Mouse (Mus musculus) right cerebral cortex, postnatal 25 days (tissue): ENCODE data around the gene Sec14l1.

Source experiments
- DNase-seq: peaks from one replicate; pipeline ENCODE4 v3.0.0; 2022

Gene Sec14l1

DNA sequence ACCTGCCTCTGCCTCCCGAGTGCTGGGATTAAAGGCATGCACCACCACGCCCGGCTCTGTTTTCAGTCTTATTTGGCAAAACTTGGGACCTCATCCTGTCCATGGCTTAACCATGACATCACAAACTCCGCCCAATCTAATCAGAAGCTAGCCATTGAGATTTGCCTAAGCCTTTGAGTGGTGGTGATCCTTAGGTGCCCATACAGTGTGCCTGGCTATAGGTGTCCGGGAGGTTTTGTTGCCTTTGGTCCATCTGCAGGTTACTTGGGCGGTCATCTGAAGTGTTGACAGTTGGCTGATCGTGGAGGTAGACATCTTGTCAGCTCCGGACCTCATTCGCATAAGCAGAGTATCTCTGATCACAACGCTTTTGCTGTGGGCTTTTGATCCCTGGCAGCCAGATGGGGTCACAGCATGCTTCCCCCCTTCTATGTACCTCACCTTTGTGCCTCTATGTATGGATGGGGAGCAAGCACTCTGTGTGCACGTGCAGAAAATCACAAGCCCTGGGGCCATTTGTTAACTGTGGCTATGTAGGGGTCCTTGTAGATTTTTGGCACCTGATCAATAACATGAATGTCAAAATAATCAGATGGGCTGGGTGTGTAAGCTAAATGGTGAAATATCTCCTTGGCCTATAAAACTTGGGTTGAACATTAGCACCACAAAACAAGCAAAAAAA is 2.9 kb upstream of the Sec14l1 start:
- no peak for DNase-seq

DNA sequence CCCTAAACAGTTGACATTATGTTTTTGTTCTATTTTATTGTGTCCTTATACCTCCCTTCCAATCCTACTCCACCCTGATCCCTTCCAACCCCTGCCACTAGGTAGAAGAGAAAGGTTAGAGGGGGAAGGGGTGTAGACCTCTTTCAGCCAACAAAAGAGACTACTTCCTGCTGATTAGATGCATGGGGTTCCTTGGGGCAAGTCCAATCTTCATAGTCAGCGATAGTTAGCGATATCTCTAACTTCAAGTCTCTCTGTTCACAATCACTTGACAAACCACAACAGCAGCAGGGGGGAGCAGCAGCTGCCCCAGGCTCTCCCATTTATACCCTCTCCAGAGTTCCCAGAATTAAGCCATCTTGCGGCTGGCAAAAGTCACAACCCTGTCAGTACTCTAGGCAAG is 2.3 kb upstream of the Sec14l1 start:
- DNase-seq, result no peak

DNA sequence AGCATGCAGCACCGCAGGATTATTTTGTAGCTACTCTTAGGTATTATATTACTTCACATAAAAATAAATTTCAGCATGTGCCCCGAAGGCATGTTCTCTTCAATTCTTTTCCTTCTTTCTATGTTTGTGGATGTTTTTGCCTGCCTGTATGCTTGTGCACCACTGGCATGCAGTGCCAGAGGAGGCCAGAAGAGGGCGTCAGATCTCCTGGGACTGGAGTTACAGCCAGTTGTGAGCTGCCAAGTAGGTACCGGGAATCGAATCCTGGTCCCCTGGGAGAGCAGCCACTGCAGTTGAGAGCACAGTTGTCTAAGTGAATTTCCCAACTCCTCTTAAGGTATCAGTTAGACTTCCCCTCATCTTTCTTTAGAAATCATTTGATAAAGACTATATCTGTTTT is 1.6 kb upstream of the Sec14l1 start:
- no peak for DNase-seq

DNA sequence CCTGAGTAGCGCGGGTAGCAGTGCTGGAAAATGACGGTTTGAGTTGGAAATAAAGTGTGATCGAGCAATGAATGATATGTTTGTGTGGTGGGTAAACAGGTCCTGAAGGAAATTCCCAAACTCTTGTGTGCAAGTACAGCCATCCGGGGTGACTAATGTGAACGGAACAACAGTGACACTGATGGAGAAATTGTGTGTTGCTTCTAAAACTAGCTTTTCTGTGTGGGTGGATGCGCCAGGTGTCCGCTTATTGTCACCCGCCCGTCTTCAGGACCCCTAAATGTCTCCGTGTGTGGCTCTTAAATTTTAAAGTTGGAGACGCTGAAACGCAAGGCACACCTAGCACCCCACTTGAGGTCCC is 757 bp upstream of the Sec14l1 start:
- DNase-seq, result no peak

DNA sequence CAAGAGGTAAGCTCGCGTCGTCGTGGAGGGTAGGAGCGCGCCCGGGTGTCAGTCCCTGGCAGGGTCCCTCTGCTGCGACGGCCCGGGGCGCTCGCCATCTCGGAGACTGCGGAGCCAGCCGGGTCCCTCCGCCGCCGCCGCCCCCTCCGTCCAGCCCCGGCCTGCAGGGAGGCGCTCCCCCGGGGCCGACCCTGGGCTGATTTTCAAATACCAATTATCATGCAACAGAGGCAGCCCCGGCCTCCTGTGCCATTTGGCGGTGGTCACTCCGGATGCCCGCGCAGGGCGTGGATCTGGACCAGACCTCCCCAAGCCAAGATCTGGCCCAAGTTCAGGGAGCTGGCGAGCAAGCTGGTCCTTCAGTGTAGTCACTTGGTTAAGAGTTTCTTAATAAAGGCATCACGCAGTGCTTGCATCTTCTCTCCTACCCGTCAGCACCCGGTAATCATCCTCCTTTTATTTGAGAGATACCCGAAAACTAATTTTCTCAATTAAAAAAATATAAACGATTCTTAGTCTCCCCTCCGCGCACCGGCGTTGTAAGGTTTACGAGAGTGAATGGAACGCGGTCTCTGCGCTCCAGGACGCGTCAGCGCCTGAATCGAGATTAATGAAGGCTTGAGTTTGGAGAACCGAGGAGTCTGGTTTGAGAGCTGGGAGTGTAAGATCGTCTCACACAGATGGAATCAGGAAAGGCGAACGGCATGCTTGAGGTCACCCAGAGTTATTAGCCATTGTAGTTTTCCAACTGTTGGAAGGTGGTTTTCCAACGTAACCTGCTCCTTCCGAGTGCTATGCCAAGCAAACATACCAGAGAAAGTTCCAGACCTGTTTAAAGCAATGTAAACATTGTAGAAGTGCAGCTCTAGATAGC is 615 bp downstream of the Sec14l1 start:
- no peak for DNase-seq

DNA sequence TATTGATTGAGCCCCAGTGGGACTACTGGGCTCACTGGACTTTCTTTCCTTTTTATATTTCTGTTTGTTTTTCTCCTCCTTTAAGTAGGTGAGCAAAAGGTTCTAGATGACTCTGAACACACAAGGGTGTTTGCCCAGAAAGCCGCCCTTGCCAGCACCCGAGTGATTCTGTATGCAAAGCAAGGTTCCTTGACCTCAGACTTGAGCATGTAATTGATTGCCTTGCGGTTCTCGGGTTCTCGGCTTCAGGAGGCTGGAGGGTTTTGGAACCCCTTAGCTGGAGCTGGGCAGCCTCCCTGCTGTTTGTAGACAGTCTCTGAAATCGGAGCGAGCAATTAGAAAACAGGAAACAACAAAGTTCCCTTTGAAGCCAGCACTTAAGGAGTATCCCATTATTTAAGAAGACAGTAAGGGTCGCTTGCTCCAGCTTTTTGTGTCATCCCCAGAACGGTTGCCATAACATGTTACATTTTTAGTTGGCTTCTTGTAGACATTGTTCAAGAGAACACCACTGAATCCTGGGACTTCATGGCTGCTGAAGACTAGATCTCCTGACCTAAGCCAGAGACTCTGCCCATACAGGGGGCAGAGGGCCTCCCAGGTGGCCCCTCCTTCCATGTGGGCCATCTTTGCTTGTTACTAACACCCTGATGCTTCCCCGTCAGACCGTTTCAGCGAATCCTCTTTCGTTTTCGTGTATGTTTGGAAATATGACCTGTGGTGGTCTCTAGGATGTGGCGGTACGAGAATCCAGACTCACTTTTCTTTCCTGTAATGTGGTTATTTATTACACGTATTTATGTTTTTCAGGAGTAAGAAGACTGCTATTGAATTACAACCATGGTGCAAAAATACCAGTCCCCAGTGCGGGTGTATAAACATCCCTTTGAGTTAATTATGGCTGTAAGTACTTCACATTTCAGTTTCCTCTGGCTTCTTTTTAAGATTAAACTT is 1.7 kb downstream of the Sec14l1 start:
- DNase-seq, result no peak

DNA sequence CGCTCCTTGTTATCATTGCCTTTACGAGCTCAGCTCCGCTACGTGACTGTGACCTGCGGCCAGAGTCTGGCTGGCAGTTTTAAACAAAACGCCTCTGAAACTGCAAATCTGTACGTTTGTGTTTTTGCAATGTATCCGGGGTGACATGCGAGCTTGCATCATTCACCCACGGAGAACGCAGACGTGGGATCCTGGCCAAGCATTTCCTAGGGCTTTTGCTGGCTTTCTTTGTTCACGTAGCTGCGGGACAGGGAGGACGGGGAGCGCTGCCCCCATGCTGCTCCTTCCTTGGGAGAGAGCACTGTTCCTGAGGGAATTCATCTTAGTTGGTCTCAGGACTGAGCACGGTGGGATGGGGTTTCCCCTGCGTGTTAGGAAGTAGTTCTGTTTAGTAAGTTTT is 2.4 kb downstream of the Sec14l1 start:
- no peak for DNase-seq

DNA sequence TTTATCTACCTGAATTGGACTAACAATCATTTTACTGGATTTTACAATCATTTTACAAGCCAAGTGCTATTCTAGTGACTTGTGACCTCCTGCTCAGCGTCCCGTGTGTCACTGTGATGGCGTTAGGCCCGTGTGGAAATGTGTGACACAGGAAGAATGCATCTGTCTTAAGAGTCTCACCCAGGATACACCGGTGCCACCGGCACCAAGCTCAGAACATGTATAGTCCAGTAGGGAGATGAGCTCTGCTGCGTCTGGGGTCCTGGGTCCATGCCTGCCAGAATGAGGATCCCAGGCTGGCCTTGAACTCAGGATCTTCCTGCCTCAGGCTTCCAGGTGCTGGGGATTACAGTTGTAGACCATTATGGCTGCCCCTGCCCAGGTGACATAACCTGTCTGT is 2.8 kb downstream of the Sec14l1 start:
- DNase-seq, result no peak

DNA sequence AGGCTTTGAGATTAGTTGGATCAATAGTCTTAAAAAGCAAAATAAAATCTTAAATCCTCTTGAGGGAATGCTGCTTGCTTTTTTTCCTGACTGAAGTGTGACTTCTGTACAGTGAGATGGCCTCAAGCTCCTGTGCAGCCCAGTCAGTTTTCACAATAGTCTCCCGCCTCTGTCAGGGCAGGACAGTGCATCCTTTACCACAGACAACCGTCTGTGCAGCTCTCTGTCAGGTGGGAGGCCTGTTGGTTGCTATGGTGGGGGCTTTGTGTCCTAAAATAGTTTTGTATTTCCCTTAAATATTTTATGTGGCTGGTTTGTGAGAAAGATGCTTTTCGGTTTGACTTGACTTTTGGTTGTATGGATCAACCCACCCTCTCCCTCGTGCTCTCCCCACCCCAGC is 3.3 kb downstream of the Sec14l1 start:
- DNase-seq, result no peak

DNA sequence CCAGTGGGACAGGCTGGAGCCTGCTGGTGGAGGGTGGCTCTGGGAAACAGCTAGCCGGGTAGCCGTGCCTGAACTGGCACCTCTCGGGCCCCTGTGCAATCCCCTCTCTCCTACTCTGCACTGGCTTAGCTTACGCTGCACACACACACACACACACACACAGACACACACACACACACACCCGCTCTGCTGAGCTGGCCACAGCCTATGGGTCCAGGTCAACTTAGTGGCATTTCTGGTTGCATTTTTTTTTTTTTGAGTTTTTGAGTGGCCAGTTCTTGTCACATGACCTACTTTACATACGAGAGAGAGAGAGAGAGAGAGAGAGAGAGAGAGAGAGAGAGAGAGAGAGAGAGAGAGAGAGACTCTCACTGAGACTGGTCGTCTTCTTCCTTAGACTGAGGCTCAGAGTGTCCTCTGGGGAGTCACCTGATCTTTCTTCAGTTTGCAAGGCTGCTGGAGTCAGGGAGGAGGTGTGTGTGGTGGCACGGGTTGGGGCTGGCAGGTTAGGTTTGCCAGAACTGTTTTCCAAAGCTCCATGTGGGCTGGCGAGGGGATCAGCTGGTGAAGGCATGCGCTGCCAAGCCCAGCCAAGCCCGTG is 3.9 kb downstream of the Sec14l1 start:
- no peak for DNase-seq

DNA sequence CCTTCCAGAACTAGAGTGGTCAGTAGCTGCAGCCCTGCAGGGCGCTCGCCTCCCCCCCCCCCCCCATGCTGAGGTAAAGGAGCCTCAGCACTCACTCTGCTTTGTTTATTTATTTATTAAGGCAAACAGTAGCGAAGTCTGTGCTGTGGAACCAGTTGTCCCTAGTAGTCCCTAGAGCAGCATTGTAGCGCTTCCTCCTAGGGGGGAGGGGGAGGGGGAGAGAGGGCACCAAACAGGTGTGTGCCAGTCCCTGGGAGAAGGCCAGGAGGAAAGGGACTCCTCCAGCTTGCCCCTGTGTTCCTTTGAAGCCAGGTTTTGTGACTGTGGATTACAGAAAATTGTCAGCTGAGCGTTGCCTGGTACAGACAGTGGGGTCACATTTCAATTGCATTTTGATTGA is 4.8 kb downstream of the Sec14l1 start:
- DNase-seq, result no peak

DNA sequence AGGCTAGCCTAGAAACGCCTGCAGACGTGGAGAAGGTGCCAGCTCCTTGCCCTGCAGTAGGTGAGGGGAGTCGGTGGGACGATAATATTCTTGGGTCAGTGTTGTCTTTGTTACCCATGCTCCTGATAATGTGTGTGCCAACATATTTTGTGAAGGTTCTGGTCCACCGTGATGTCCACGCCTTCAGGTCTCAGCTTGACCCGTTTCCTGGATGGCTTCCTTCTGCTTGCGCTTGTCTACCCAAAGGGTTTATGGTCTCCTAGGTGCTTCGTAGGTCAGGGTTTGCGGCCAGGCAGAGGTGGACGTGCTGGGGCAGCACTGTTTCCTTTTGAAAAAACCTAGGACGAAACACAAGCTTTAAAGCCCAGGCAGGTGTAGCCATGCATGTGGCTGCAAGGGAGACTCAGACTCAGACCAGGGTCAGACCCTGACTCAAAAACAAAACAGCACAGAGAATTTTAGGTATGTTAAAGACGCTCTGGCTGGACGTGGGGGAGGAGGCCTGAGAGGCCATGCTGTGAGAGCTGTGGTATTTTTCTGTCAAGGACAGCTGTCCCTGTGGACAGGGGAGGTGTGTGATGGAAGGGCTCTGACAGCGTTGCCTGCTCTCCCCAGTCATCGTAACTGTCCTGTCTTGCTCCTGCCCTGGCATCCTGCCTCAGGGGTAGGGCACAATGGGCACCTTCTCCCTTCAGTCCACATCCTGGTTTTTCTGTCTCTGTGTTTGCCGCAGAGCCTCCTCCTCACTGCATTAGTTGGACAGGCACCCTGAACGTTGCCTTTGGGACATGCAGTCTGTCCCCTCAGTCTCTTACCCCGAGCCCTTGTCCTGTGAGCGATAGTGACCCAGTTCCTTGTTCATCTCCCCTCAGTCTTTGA is 5.6 kb downstream of the Sec14l1 start:
- no peak for DNase-seq

DNA sequence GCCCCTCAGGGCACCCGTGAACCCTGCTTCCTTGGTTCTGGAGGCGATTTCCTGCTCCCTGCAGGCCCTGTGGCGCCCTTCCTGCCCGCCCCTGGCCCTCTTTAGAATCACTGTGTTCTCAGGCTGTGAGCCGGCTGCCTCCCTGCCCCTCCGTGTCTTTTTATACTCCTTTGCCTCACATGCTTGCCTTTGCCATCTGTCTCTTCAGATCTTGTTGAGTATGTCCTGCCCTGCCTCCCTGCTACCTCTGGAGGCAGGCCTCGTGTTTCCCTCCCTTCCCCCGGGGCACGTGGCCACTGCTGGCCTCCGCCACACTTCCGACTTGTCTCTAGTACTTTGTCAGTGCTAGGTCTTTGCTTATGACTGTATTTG is 6.2 kb downstream of the Sec14l1 start:
- no peak for DNase-seq

DNA sequence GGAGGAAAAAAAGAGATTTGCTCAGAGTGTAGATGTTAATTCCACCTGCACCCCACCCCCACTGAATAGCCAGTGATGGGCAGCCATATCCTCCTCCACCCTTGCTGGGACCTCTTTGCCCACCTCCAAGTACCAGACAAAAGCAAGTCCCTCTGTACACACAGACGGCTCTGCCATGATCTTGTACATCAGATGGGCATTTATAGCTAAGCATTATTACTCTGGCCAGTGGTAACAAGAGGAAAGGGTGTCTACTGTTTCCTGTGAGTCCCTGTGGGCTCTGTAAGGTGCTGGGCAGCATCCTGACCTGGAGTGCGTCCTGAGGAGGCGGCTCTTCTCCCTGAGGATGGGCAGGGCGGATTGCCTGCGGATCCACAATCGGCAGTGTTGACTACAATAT is 7.0 kb downstream of the Sec14l1 start:
- no peak for DNase-seq

DNA sequence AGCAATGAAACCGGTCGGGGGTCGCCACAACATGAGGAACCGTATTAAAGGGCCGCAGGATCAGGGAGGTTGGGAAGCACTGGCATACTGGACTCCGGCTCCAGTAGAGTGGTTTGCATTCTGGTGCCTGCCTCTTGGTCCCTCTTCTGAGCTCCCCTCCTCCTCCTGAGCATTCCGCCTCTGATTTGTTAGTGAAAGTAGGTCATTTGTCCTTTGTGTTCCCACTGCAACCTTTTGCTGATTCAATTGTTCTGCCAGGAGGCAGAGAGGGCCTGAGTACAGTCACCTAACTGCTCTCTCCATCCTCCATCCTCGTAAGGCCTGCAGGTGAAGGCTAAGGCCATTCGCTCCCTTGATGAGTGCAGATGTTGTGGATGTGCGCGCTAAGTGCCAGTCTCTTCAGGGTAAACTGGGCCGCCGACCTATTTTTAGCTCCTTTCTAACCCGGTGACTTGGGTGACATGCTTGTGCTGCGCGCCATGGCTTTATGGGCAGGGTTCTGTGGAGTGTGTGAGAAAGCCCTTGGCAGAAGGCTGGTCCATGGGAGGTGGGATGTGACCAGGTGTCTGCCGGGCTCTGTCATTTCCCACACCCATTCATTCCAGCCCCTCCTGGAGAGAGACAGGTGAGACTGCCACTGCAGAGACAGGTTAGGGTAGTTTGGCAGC is 8.6 kb downstream of the Sec14l1 start:
- no peak for DNase-seq

DNA sequence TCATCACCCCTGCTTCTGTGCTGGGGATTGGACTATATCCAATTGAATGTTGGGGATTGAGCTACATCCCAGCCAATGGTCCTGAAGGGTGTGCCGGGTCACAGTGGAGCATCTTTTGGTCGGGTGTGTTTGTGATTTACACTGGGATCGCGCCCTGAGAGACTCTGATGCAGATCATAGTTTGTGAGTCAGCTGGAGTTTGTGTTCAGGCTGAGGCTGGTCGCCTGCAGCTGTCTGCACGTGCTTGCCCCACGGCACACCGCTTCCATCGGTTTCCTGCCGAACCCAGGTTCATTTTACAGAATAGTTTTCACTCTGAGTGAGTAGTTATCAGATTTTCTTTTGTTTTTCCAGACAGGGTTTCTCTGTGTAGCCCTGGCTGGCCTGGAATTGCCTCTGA is 9.6 kb downstream of the Sec14l1 start:
- DNase-seq, result no peak

DNA sequence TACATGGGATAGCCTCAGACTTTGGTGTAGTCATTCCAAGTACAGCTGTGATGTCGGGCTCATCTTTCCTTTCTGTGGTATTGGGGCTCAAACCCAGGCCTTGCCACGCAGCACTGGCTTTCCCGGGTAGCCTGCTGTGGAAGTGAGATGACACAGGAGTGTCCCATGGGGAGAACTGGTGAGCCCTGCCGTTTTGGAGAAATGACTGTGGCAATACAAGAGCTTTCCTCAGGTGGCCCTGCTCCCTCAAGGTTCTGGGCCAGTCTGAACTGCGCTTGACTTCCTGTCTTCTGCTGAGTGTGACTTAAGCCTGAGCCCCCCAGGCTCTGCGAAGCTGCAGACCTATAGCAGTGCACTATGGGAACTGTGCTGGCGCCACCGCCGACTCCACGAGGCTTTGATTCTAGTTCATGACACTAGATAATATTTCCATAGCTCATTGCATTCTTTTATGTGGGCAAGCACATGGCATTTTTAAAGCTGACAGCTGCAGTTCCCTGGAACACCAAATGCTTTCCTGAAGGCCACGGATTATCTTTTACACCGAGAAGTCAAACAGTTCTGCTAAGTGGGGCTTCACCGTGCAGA is 12.4 kb downstream of the Sec14l1 start:
- no peak for DNase-seq

DNA sequence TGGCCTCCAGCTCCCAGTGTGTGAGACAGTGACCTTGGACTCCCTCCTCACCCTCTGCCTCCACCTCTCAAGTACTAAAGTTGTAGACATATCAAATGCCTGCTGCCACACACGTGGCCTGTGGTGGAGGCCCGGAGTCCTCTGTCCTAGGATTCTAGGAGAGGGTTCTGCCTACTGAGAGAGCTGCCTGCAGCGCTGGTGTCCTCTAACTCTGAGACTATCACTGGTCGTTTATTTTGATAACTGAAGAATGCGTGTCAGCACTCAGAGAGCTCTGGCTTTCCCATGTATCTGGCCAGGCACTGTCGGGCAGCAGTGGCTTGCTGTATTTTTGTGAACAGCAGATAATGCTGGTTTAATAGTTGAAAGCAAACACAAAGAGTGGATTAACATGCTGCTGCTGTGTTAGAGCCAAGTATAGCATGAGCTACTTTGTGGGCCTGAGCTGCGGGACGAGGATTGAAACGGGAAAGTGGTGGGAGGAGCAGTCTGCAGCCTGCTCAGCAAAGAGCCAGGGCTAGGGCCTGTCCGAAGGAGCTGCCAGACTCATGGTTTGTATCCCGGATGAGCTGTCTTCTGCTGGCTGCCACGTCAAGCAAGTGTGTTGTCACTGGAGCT is 13.1 kb downstream of the Sec14l1 start:
- DNase-seq, result no peak

DNA sequence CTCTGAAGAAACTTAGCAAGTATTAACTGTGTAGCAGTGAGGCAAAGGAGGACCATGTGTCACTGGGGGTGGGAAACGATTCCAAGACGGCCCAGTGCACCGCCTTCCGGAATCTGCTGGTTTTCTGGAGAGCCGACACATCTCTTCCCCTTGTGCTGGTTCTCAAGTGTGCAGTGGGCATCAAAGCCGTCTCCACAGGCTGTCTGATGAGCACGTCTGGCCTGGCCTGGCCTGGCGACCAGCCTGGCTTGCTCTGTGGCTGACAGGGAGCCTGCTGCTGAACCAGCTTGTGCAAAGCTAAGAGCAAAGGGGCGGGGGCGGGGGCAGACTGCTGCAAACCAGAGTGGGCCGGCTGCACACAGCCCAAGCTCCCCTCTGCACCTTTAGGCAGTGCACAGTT is 14.5 kb downstream of the Sec14l1 start:
- DNase-seq, result no peak

DNA sequence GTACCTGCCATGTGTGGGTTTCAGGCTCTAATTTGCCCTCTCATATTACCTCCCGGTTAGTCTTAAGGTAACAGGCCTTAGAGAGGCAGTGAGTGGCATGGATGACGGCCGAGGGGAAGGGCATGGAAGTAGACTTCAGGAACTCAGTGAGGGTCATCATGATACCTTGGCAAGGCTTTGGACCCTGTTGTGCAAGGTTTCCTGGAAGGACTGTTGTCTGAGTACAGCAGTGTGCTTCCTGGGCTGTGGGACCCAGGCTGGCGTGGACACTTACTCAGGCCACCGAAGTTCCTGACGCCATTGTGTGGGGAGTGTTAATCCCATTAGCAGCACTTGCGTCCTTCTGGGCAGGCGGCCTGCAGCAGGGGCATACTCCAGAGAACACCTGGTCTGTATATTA is 15.1 kb downstream of the Sec14l1 start:
- no peak for DNase-seq

DNA sequence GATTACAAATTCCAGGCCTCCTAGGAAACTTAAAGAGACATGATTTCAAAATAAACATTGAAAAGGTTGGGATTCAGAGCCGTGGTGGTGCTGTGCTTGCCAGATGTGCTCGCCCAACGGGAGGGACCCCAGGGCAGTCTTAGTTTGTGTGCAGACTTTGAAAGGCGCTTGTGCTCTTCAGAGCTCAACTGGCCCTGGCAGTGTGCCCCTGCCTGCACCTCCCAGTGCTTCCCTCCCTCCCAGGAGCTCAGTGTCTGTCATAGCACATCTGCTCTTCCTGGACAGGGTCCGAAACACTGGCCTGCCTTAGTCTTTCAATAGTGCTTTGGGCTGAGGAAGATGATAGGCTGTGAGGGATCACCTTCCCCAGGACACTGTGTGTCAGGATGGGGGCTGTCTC is 15.9 kb downstream of the Sec14l1 start:
- no peak for DNase-seq
